Mouse (Mus musculus) liver, adult 2 months (tissue): ENCODE results near the gene Bcl10.

Experiments
- CTCF ChIP-seq: fragments of 200-500 bp; IDR thresholded peaks from 2 replicates; pipeline ENCODE4 v1.5.1; 2011; ENCODE audit warnings: low read depth, low read length, control low read depth
- POLR2A ChIP-seq: fragments of 200-500 bp; IDR thresholded peaks from 2 replicates; pipeline ENCODE4 v1.6.1; 2011; ENCODE audit warnings: low read length, control low read depth; ENCODE audit not compliant: insufficient read depth; ENCODE audit errors: extremely low read depth

GRCm38 (mm10) chr3:145880335-145880734, 42.3 kb upstream of the Bcl10 start:
- TF ChIP-seq POLR2A (no peak), CTCF (no peak)
